Mouse (Mus musculus) retina, adult 2 months (tissue): Measurements from ENCODE around the gene Lacc1.
"Not testable (repeated sequence)": the region's sequence is repeated elsewhere in the genome, so short reads cannot be mapped to it uniquely, and the experiment has no call there.

Source experiments
- DNase-seq: peaks from one replicate; pipeline ENCODE4 v3.0.0-alpha.2; 2012; ENCODE audit warnings: low read depth, low spot score

The Lacc1 gene

DNA sequence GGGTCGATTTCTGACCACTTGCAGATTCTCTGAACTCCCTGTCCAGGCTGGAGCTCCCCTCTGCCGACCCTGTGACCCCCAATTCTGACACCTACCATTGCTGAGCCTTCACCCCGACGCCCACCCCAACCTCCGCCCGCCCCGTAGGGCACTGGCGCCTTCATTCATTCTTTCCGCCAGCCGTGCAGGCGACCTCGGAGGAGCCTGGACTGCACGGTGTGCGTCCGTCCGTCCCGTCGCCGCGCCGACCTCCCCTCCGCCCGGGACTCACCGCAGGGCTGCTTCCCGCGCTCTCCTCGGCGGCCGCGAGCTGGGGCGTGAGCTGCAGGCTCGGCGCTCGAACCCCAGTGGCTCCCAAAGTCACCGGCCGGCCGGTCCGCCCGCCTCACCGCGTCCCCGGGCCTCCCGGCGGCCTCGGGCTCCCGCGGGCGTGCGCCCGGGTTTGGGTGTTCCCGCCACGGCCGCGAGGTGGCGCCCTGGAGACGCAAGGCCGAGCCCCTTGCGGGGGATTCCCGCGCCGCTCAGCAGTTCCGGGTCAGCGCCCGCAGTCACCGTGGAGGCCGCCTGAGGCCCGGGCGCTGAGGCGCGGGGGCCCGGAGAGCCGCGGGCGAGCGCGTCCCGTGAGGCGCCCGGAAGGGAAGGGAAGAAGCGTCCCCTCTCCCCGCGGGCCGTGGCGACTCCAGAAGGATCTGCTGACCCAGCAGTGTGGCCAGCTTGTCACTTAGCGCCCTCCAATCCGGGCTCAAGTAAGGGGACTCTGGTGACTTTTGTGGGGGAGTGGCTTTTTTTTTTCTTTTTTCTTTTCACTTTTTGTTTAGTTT, at the start of gene Lacc1, which contains the start of gene Ccdc122:
TSS of gene Lacc1 (minus strand) at position 679 of the 821 bp plus-strand sequence.
TSS of gene Ccdc122 (plus strand) at position 547 of the 821 bp plus-strand sequence.
- DNase-seq: no peak

DNA sequence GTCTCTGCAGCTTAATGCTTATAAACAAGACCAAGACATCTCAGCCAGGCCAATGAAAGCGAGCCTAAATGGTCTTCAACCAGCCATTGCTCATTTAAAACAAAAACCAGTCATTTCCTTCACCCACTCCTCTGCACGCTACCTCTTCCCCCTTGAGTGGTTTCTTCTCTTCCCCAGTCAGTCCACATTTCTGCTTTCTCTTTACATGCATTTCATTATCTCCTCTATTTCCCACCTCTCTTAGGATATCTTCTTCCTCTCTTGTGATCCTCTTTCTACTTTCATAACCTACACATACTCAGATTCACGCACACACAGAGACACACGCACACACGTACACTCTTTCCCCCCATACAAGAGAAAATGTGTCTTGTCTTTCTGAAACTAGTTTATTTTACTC, 44.5 kb upstream of the Lacc1 start:
- DNase-seq: no peak

DNA sequence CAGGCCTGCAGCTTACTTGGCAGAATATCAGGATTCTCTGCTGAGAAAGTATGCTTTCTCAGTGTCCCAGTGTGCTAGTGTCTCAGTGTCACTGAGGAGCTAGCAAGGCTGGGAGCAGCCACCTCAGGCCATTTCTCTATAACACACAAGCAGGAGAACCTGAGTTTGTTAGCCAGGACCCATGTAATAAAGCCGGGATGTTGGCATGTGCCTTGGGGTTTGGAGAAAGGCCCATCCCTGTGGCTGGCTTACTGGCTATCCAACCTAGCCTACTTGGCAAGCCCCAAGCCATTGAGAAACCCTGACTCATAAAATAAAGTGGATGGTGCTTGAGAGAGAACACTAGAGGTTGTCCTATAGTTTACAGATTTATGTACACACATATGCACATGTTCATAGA, 32.7 kb upstream of the Lacc1 start:
- no peak for DNase-seq

DNA sequence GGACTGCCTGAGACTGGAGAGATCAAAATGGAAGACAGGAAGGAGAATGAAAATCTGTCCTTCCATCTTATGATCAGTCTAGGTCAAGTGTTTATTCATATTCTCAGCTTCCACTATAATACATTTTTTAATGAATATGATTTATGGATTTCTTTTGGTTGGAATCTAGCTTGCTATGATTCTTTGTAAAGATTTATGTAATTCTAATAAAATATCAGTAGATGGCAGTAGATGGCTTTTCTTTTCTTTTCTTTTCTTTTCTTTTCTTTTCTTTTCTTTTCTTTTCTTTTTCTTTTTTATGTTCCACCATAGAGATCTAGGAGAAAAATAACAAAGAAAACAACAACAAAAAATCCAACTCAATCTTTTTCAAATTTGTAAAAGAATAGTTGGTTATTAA, 16.6 kb upstream of the Lacc1 start:
- no peak for DNase-seq

DNA sequence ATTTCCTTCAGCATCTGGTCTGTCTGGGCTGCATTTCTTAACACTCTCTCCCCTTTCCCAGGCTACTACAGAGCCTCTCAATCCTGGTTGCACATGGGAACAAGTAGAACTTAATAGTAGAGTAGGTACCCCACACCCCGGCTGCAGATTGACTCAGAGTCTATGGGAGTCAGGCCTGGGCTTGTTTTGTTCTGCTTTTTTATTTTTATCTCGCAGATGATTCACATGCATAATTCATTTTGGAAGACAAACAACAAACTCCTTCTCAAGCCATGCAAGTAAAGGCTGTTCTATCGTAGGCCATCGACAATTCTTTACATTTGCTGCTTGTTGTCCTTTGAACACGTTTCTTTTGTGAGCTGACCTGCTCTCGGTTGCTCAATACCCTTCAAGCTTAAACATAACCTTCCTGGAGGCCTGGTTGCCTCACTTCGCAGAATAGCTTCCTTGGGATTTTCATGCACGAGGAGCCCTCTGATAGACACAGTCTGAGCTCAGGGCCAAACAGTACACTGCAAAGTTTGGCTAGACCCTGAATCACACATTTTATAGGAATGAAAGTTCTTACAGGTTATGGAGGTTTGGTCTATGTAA, 1.2 kb upstream of the Lacc1 start:
- DNase-seq: no peak

DNA sequence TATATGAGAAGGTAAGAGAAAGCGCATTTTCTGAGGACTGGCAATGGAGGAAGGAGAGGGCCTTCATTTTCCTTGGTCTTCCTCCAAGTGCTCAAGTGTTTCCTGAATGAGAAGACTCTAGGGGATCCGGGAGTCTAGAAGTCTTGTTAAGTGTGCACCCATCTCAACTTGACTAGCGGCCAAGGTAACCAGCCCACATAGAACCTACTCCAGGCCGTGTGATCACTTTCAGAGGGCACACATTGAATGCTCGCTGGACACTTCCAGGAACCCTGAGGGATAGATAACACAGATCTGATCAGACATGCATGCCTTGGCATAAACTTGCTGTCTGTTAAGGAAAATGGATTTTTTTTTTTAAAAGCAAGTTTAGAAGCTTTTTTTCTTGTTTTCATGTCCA, 626 bp upstream of the Lacc1 start:
- DNase-seq: no peak

DNA sequence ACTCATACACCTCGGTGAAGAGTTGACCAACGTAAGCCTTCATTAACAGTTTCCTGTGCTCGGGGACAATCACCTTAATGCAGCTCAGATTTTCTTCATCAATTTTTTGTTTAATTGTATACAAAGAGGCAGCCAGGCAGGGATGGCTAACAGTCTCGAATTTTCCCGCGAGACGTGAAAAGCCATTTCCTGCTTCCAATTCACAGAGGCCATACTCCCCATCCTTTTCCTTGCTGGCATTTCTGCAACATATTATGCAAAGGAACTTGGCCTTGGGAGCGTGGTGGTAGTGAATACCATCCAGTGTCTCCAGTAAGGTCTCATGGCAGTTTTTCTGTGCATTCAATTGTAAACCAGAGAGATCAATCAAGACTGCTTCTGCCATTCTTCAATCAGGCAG, 1.7 kb downstream of the Lacc1 start:
- DNase-seq: no peak

DNA sequence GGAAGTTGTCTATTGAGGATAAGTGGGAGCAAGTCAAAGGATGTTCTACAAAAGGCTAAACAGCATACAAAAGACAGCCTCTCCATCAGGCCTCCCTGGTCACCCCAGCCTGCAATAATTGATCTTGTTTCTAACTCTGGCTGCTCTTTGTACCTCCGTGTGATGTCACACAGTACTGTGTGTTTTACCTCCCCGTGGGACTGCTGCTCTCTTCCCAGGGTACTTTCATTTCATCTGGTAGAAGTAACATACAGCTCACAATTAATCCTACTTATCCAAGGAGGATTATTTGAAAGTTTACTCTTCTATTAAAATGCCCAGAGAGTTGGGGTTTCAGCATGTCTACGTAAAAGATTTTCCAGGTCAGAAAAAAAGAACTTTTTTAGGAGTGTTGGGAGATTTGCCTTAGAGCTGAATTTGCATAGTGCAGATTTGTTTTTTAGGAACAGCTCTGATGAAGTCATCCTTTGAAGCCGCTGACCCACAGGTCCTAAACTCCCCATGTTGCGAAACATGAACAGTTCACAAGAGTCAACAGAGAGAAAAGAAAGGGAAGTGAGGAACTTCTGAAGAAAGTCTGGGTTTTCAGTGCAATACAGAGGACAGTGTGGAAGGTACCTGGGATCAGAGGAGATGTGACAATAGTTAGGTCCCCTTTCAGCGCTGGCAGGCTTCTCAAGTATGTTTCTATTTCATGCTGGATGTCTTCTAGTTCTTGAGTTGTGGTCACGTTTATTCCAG, 2.4 kb downstream of the Lacc1 start:
- DNase-seq: no peak

DNA sequence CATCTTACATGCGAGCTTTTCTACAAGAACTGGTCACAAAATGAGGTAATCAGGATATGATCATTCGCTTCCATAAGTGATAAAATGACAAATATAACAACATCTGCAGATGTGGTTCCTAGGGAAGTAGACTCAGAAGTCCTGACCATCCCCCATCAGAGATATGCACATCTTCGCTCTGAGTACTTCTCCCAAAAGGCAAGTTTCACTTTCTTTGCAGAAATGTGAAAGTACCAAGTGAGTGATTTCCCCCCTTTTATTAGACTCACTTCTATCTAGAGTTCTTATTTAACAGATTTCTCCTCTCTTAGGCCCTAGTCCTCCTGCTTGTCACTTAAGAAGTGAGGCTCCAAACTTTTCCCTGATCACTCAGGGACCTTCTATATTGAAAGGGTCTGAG, 3.3 kb downstream of the Lacc1 start:
- DNase-seq: no peak

DNA sequence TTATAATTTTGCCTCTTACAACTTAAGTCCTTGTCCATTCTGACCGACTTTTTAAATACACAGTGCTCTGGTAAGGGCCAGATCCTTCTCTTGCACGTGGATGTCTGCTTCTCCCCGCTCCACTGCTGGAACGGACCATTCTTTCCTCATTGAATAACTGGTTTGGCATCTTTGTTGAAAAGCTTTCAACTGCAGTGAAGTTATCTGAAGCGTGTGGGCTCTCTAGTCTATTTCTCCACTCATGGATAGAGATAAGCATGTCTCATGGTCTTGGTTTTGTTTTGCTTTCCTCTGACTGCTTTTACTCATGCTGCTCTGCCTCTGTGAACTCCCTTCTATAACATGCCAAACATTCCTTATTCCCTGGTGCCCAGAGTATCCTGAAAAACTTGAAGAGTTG, 4.3 kb downstream of the Lacc1 start:
- DNase-seq: no peak

DNA sequence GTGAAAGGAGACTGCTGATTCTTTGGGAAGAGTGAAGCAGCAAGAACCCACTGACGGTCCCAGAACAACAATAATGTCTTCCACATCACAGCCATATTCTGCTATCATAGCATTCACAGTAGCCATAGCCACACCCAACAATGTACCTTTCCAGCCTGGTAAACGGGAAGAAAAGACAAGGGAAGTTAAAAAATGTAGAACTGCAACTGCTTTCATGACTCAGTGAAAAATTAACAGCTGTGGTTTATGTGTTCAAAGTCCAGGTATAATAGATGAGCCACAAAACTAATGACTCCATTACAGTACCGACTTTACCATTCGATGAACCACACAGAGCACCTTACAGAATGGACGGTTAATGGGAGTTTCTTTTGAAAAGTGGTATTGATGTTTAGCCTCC, 5.9 kb downstream of the Lacc1 start:
- DNase-seq: no peak

DNA sequence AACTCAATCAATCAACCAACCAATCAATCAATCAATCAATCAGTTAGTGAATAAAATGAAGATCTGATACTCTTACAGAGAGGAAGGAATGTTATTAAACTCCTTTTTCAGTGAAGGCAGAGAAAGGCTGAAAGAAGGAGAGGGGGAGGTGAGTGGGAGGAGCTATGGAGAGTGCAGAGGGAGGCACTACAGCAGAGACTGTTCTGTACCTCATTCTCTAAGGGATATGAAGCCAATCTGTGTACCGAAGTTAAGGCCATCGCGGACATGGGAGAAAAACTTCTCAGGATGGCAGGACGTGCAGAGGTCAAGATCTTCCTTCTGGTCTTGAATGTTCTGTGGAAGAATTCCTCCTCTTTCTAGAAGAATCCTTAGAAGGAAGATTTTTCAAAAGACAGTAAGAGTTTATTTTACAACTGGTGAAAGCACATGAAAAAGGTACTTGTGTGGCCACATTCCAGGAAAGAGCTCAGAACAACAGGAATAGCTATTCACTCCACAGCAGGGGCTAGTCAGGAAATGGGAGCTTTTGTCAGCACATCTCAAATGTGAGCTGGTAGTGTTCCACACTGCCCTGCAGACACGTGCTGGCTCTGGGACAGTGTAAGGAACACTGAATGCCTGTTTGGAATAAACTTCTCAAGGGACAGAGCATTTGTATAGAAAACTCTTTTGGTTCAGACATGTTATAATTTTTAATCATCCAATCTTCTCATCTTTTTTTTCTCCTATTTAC, 7.2 kb downstream of the Lacc1 start:
- no peak for DNase-seq

DNA sequence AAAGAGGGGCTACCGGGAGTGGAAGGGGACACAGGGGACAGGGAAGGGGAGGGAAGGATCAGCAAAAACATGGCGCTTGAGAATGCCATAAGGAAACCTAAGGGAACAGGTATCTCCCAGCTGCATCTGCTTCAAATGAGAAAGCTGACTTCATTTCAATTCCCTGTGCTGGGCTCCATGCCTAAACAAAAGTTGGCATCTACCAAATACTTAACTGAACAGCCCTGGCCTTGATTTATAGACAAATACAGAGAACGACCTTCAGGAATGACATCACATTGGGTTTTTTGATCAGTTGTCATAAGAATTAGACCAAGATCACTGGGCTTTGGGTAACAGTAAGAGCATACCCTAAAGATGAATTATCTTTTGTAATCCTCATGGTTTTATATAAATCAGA, 12.2 kb downstream of the Lacc1 start:
- no peak for DNase-seq

DNA sequence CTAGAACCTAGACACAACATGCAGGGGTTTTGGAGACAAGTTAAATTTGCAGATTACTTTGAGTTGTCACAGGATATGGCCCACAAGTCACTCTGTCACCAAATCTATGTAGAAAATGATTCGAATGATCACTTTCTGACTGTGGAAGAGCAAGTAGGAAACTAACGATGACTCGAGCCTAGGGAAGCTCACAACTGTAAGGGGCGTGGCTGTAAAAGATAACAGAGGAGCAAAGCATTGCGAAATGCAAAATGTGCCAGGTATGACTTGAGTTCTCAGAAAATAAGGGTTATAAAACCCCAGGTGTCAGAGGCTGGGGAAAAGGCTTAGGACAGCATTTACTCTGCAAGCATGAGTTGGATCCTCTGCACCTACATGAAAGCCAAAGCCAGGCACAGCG, 19.5 kb downstream of the Lacc1 start:
- DNase-seq: no peak

DNA sequence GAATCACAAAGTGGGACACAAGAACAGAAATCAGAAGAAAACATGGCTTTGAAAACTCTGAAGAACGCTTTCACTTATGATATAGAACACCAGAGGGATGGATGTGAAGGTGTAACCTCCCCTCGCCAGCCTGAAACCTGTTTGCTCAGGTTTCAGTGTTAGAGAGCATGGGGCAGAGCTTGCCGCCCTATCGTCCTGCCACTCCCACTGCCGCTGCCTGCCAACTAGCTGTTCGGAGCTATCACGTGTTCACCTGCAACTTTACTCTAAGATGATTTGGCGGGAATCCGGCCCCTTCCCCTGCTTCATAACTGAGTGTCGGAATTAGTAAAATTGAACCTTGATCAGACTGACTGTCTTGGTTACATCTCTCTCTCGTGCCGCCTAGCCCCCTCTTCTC, 19.9 kb downstream of the Lacc1 start:
- DNase-seq: not testable (repeated sequence)

DNA sequence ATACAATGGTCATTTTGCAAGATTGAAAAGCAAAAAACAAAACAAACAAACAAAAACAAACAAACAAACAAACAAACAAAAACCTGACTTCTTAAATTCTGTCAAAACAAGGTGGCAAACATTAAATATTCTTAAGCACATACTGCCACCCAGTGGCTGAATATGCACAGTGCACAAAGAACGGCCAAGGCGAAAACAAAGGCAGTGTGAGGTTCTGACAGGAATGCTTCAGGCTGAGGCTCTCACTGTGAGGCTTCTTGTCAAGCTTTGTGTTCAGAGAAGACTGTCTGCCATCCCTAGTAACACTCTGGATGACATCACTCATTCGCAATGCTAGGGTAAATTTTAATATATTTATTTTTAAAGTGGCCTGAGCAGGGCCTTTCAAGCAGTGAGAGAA, 24.9 kb downstream of the Lacc1 start:
- peak; percentile 50 for DNase-seq

DNA sequence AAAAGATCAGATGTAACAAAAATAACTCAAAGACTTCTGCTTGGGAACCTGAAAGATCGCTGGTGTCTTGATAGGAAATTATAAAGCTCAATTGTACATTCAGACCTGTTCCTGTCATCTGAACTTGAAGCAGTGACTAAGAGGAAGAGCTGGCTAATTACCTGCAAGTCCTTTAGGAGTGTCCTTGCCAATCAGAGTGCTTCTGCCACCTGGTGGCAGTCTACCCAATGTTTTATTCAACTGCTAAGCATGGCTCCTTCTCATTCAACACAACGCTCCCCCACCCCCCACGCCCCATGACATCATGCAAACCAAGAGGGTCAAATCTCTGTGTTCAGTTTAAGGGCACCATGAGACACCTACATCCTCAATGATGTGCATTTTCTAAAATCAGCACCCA, 28.5 kb downstream of the Lacc1 start:
- DNase-seq: peak; percentile 29

DNA sequence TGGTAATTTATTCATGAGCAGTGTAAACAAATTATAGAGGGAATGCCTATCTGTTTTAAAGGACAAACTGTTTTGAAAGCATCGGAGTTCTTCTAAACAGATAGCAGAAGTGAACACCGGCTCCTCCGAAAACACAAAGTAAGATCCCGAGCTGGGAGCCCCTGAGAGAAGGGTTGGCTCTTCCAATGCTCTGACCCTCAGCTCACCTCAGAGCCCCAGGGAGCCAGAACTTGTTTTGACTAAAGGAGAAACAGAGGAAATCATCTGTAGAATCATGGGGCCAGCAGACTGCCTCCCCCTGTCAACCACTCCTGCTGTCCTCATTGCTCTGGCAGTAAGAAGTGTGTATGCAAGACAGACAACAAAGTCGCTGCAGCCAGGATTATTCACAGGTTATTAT, 31.1 kb downstream of the Lacc1 start:
- no peak for DNase-seq

DNA sequence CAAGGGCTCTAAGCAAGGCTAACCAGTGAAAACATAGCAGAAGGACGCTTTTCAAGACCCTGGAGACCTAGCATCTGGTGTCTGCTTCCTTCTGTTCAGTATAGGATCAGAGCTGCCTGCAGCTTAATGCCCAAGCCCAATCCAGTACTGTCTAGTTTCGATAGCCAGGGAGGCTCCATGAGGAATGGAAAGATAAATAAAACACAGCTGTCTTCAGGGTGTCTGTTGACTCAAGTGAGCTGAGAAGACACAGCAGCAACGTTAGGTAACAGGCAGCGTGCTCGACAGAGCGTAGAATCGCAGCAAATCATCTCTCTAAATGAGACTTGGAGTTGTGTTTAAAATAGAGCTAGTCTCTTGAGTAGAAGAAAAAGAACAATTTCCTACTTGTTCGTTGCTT, 32.0 kb downstream of the Lacc1 start:
- no peak for DNase-seq

DNA sequence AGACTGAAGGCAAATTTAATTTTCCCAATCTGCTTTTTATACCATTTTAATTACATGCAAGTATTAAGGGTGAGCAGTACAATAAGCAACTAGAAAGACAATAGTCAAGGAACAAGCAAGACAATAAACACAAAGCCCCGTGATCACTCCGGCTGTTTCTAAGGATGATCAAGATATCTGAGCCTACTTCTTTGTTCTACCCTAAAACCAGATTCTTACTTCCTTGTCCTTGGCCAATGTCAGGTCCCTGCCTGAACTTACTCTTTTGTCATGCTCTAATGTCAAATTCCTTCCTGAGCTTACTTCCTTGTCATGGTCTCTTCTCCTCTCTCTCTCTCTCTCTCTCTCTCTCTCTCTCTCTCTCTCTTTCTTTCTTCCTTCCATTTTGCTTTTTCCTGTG, 46.4 kb downstream of the Lacc1 start:
- DNase-seq: not testable (repeated sequence)

DNA sequence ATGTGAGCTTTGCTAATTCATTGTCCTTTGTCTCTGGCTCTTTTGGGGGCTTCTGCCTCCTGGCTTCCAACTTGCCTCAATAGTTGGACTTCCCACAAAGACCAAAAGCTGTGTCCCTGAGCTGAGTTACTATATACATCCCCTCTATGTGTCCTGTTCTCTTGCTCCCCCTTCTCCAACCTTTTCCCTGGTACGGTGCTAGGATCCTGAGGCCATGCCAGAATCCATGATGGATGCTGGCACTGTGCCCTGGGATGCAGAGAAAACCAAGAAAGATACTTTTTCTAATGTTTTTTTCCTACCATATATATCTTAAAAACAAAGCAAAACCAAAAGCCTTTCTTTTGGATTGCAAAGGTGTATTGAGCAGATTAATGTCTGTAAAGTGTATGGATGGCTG, 54.9 kb downstream of the Lacc1 start:
- no peak for DNase-seq

DNA sequence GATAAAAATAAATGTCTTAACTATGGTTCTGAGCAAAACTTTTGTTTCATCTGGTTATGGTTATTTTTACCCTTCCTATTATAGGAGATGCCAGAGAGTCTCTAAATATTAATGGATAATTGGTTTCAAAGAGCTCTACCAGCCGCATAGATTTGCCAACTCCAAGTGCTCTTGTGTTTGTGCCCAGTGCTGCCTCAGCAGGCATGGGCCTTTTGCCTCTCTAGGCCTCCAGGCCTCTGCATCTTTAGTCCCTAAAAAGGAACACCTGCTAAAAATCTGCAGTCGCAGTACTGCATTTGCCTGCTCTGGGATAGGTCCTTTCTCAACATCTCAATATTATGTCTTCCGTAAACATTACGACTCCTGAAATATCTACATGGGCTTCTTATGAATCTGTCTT, 55.5 kb downstream of the Lacc1 start:
- no peak for DNase-seq
